Mouse (Mus musculus) kidney, postnatal 0 days (tissue): Measurements from ENCODE around the gene Nid1. TPM values are rescaled to one million over a fixed set of nuclear protein-coding genes. Genes with fewer than 3 reads are reported as not detected.

ENCODE experiments used
- ATAC-seq: fragments of 200-750 bp; cut with Nextera tagmentation; replicated peaks from 2 replicates; pipeline ENCODE4 v1.8.0; 2017; ENCODE audit warnings: low read depth, moderate number of reproducible peaks, moderate TSS enrichment, moderate library complexity; ENCODE audit not compliant: low FRiP score
- DNase-seq: peaks from one replicate; pipeline ENCODE4 v3.0.0-alpha.2; 2016; ENCODE audit warnings: low spot score
- H3K27ac ChIP-seq: fragments of 300-500 bp; sonication (generic); 2 replicates; pipeline ENCODE4 v1.5.1; 2014; ENCODE audit warnings: mild to moderate bottlenecking
- H3K27me3 ChIP-seq: fragments of 300-500 bp; sonication (generic); 2 replicates; pipeline ENCODE4 v1.6.1; 2014; ENCODE audit warnings: low read length, mixed read lengths; ENCODE audit not compliant: insufficient read depth
- H3K36me3 ChIP-seq: fragments of 300-500 bp; sonication (generic); 2 replicates; pipeline ENCODE4 v1.6.1; 2014; ENCODE audit warnings: low read length, mixed read lengths; ENCODE audit not compliant: insufficient read depth
- H3K4me1 ChIP-seq: fragments of 300-500 bp; sonication (generic); replicated peaks from 2 replicates; pipeline ENCODE4 v1.6.1; 2014; ENCODE audit warnings: antibody characterized with exemption, low read length, mixed read lengths; ENCODE audit not compliant: insufficient read depth
- H3K4me2 ChIP-seq: fragments of 300-500 bp; sonication (generic); 2 replicates; pipeline ENCODE4 v1.6.1; 2014; ENCODE audit warnings: mild to moderate bottlenecking, low read length, moderate library complexity, mixed read lengths
- H3K4me3 ChIP-seq: fragments of 300-500 bp; sonication (generic); replicated peaks from 2 replicates; pipeline ENCODE4 v1.5.1; 2014; ENCODE audit warnings: low read depth, low read length
- H3K9ac ChIP-seq: fragments of 300-500 bp; sonication (generic); 2 replicates; pipeline ENCODE4 v1.6.1; 2014; ENCODE audit warnings: low read depth, low read length
- H3K9me3 ChIP-seq: fragments of 300-500 bp; sonication (generic); replicated peaks from 2 replicates; pipeline ENCODE4 v1.6.1; 2016; ENCODE audit warnings: low read length, inconsistent platforms, mixed read lengths
- CTCF ChIP-seq: IDR thresholded peaks from 2 replicates; pipeline ENCODE4 v1.5.1; 2016; ENCODE audit warnings: antibody characterized with exemption, low read depth, mild to moderate bottlenecking, moderate library complexity
- WGBS: fragments of 180-500 bp; shearing (Covaris S2); extraction: QIAGEN DNeasy Blood & Tissue Kit; methylation state at CpG from one replicate; pipeline ENCODE4 v1.1.7; 2014; 5-methylcytosine and 5-hydroxymethylcytosine counted together
- polyA plus RNA-seq: library from polyadenylated mRNA; unstranded; fragments of >200 nt; fragmentation: Nextera tagmentation; extraction: Ambion mirVana; gene quantifications from 2 replicates; pipeline ENCODE4 v1.2.1, GENCODE M21; 2015

The Nid1 gene
- polyA plus RNA-seq, 1 experiment from 2014 or later, result 93.8 TPM

- WGBS, result 33% methylated on average over 2 of the region's 2 CpGs
- H3K27me3 ChIP-seq, result no peaks in the 10 kb centered on the region
- no peak overlapping the region for H3K4me3 ChIP-seq
- H3K9ac ChIP-seq, result no peak overlapping the region
- H3K27ac ChIP-seq, result 0 out of 2 replicates have a peak overlapping the region, but pooled peaks have one; percentile 61
- H3K4me1 ChIP-seq, result no peaks in the 10 kb centered on the region
- DNase-seq (peak; percentile 76), ATAC-seq (peak; percentile 66; the same call in 1 of the 2 replicates)
- TF ChIP-seq CTCF, result no peak
- no peak overlapping the region for H3K4me2 ChIP-seq
- 0 out of 2 replicates have a peak, but pooled peaks cover 11% of the 10 kb centered on the region for H3K36me3 ChIP-seq
- H3K9me3 ChIP-seq, result no peaks in the 10 kb centered on the region
Observed at GRCm38 (mm10) chr13:13492151-13492550, 54.8 kb downstream of the Nid1 start.

- Histone ChIP-seq H3K9ac (no peak overlapping the region), H3K4me1 (0 out of 2 replicates have a peak, but pooled peaks cover 3% of the 10 kb centered on the region), H3K27me3 (no peaks in the 10 kb centered on the region), H3K4me3 (no peak overlapping the region), H3K9me3 (no peaks in the 10 kb centered on the region), H3K4me2 (no peak overlapping the region), H3K36me3 (0 out of 2 replicates have a peak, but pooled peaks cover 11% of the 10 kb centered on the region), H3K27ac (no peak overlapping the region)
- ATAC-seq, result no peak
- no peak for DNase-seq
- 35% methylated on average over 3 of the region's 3 CpGs for WGBS
- TF ChIP-seq CTCF, result no peak
Observed at GRCm38 (mm10) chr13:13493517-13493916, 56.2 kb downstream of the Nid1 start.

- 0 out of 2 replicates have a peak, but pooled peaks cover 3% of the 10 kb centered on the region for H3K4me1 ChIP-seq
- no peak overlapping the region for H3K9ac ChIP-seq
- no peak overlapping the region for H3K4me3 ChIP-seq
- 26% methylated on average over 2 of the region's 2 CpGs for WGBS
- no peak for TF ChIP-seq CTCF
- DNase-seq, result peak; percentile 58
- H3K27me3 ChIP-seq, result no peaks in the 10 kb centered on the region
- H3K9me3 ChIP-seq, result no peaks in the 10 kb centered on the region
- no peak overlapping the region for H3K4me2 ChIP-seq
- H3K36me3 ChIP-seq, result 0 out of 2 replicates have a peak, but pooled peaks cover 4% of the 10 kb centered on the region
- no peak for ATAC-seq
- no peak overlapping the region for H3K27ac ChIP-seq
Observed at GRCm38 (mm10) chr13:13498022-13498421, 60.7 kb downstream of the Nid1 start.

- Histone ChIP-seq H3K4me3 (no peak overlapping the region), H3K4me2 (no peak overlapping the region), H3K4me1 (peaks cover 8% of the 10 kb centered on the region; the same call in 1 of the 2 replicates), H3K27me3 (no peaks in the 10 kb centered on the region), H3K27ac (no peak overlapping the region), H3K9ac (no peak overlapping the region), H3K36me3 (0 out of 2 replicates have a peak, but pooled peaks cover 6% of the 10 kb centered on the region), H3K9me3 (no peaks in the 10 kb centered on the region)
- ATAC-seq (no peak), DNase-seq (no peak)
- TF ChIP-seq CTCF, result no peak
- 89% methylated on average over 10 of the region's 10 CpGs for WGBS
Observed at GRCm38 (mm10) chr13:13502406-13502805, 65.1 kb downstream of the Nid1 start.

- Histone ChIP-seq H3K4me1 (peaks cover 6% of the 10 kb centered on the region; the same call in 1 of the 2 replicates), H3K9ac (no peak overlapping the region), H3K4me3 (no peak overlapping the region), H3K36me3 (0 out of 2 replicates have a peak, but pooled peaks cover 13% of the 10 kb centered on the region), H3K27me3 (no peaks in the 10 kb centered on the region), H3K9me3 (no peaks in the 10 kb centered on the region), H3K4me2 (no peak overlapping the region), H3K27ac (peak overlapping the region; percentile 65)
- 15% methylated on average over 4 of the region's 4 CpGs for WGBS
- no peak for TF ChIP-seq CTCF
- ATAC-seq (no peak; the same call in 1 of the 2 replicates), DNase-seq (peak; percentile 84)
Observed at GRCm38 (mm10) chr13:13503695-13504386, 66.5 kb downstream of the Nid1 start.

GRCm38 (mm10) chr13:13505063-13505462, 67.7 kb downstream of the Nid1 start:
- no peaks in the 10 kb centered on the region for H3K9me3 ChIP-seq
- peaks cover 25% of the 10 kb centered on the region; the same call in 1 of the 2 replicates for H3K36me3 ChIP-seq
- no peak overlapping the region for H3K4me3 ChIP-seq
- TF ChIP-seq CTCF, result no peak
- no peak overlapping the region for H3K9ac ChIP-seq
- H3K4me2 ChIP-seq, result no peak overlapping the region
- WGBS, result 78% methylated on average over 5 of the region's 5 CpGs
- no peaks in the 10 kb centered on the region for H3K27me3 ChIP-seq
- DNase-seq (no peak), ATAC-seq (no peak)
- peak overlapping the region; percentile 65; the same call in 1 of the 2 replicates for H3K27ac ChIP-seq
- H3K4me1 ChIP-seq, result peaks cover 6% of the 10 kb centered on the region; the same call in 1 of the 2 replicates
